Mouse (Mus musculus): ENCODE data around the gene Kcnk16.
"Not testable (repeated sequence)": the region's sequence is repeated elsewhere in the genome, so short reads cannot be mapped to it uniquely, and the experiment has no call there.

Kcnk16 gene

GRCm38 (mm10) chr14:20269082-20269809 is at the start of gene Kcnk16:
Gene Kcnk16 (minus strand): TSS chr14:20269199.
- DNase-seq (ENCODE audit: low spot score), result no peak

GRCm38 (mm10) chr14:20315137-20315536 is 46.1 kb upstream of the Kcnk16 start:
- no peak for DNase-seq (ENCODE audit: low spot score)

DNA sequence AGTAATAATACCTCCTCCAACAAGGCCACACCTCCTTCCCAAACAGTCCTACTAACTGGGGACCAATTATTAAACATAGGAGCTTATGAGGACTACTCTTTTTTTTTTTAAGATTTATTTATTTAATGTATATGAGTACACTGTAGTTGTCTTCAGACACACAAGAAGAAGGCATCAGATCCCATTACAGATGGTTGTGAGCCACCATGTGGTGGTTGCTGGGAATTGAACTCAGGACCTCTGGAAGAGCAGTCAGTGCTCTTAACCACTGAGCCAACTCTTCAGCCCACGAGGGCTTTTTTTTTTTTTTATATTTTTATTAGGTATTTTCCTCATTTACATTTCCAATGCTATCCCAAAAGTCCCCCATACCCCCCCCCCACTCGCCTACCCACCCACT is 36.1 kb upstream of the Kcnk16 start:
- DNase-seq (ENCODE audit: low spot score), result not testable (repeated sequence)

DNA sequence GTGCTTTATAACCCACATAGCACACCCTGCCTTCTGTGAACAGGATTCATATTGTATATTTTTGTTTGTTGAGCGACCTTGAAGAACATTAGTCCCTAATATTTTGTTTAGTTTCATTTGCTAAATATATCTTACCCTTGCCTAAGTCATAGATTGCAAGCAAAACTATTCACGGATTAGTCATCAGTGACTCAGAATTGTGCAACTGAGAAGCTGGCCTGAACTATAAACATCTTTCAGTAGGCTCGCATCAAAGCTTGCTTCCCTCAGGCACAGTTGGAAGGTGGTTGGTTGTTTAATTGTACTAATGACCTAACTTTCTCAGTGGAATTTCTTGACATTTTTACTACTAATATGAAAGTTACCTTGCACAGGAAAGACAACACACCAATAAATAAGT is 29.1 kb upstream of the Kcnk16 start:
- DNase-seq (ENCODE audit: low spot score), result no peak

- DNase-seq (ENCODE audit: low spot score), result no peak
Observed at GRCm38 (mm10) chr14:20297616-20298015, 28.6 kb upstream of the Kcnk16 start.

DNA sequence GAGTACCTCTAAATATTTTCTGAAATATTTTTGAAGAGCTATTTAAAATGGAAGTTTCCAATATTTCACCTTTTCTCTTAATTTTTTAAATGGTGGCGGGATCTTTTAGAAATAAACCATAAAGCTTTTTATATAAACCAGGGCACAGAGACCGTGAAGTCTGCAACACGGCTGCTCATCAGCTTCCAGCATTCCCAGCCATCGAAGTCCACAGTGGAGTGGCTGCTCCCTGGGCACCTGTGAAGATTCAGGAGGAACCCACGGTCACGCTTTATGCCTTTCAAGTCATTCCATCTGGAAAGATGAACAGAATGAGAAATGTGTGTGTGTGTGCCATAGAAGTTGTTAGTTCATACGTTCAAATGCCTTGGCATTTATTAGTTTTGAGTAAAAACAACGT is 25.9 kb upstream of the Kcnk16 start:
- no peak for DNase-seq (ENCODE audit: low spot score)

DNA sequence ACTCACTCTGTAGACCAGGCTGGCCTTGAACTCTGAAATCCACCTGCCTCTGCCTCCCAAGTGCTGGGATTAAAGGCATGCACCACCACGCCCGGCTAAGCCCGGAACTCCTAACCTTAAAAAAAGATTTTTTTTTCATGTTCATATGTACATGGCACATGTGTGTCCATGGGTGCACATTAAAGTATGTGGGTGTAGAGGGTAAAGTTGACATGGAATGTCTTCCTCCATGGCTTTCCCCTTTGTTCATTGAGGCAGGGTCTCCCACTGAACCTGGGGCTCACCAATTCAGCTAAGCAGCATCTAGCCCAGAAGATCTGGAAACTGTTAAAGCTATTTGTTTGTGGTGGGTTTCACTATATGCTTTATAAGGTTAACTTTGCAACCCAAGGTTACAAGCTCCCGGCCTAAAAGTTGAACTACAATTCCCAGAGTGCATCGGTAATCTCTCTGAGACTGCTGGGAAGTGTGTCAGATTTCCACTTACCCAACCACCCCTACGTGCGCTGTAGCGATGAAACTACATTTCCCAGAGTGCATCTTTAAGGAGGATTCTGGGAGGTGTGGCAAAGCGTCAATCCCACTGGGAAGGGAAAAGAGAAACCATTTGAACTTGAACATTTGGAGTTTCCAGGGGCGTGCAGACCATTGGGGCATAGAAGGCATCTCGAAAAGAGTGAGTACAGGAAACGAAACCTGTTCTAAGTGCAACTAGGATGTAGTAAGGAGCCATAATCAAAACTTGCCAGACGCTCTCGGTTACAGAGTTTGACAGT is 25.3 kb upstream of the Kcnk16 start, which contains the start of gene Nudt13:
Gene Nudt13, plus strand, starts transcription at position 581 of the 776 bp plus-strand sequence.
- peak; percentile 90 for DNase-seq (ENCODE audit: low spot score)

GRCm38 (mm10) chr14:20291391-20291790 is 22.4 kb upstream of the Kcnk16 start:
- DNase-seq (ENCODE audit: low spot score), result no peak

- peak; percentile 49 for DNase-seq (ENCODE audit: low spot score)
Observed at GRCm38 (mm10) chr14:20268421-20268820, 578 bp downstream of the Kcnk16 start.

GRCm38 (mm10) chr14:20262346-20262745 is 6.7 kb downstream of the Kcnk16 start:
- no peak for DNase-seq (ENCODE audit: low spot score)

- peak; percentile 81 for DNase-seq (ENCODE audit: low spot score)
Observed at GRCm38 (mm10) chr14:20258185-20259113, 10.6 kb downstream of the Kcnk16 start.

GRCm38 (mm10) chr14:20250237-20251171 is 18.5 kb downstream of the Kcnk16 start:
- peak; percentile 38 for DNase-seq (ENCODE audit: low spot score)

GRCm38 (mm10) chr14:20248001-20248400 is 21.0 kb downstream of the Kcnk16 start:
- no peak for DNase-seq (ENCODE audit: low spot score)

GRCm38 (mm10) chr14:20246811-20247266 is 22.2 kb downstream of the Kcnk16 start:
- DNase-seq (ENCODE audit: low spot score), result no peak

DNA sequence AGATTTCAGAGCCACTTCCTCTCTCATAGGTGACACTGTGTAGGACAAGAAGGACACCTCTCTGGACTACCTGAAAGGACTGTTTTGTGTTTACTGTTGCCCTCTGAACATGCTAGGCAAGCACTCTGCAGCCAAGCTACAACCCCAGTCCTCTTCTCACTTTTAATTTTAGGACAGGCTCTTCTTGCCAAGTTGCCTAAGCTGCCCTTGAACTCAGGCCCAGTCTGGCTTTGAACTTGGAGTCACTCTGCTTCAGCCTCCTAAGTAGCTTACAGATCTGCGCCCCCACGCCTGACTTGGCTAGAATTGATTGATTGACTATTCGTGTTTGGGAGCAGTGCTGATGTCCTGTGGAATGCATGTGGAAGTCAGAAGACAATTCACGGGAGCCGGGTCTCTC is 23.1 kb downstream of the Kcnk16 start:
- DNase-seq (ENCODE audit: low spot score), result no peak

DNA sequence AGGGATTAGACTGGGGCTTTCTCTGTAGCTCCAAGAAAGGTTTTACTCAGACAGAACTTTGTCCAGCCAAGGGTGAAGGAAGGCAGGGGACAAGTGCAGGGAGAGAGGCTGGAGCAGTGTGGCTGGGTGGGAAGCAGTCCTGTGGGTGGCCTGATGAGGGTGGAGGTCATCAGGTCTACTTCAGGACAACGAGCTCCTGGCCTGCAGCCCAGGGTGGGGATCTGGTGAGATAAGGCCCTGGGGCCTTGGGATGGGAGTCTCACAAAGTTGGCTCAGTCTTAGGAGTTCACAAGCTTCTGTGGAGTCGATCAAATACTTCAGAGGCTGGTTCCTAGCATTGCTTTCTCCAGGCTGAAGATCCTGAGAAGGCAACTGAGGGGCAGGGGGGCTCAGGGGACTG is 23.7 kb downstream of the Kcnk16 start:
- no peak for DNase-seq (ENCODE audit: low spot score)

GRCm38 (mm10) chr14:20243158-20243557 is 25.8 kb downstream of the Kcnk16 start:
- no peak for DNase-seq (ENCODE audit: low spot score)

- no peak for DNase-seq (ENCODE audit: low spot score)
Observed at GRCm38 (mm10) chr14:20242454-20242853, 26.5 kb downstream of the Kcnk16 start.

DNA sequence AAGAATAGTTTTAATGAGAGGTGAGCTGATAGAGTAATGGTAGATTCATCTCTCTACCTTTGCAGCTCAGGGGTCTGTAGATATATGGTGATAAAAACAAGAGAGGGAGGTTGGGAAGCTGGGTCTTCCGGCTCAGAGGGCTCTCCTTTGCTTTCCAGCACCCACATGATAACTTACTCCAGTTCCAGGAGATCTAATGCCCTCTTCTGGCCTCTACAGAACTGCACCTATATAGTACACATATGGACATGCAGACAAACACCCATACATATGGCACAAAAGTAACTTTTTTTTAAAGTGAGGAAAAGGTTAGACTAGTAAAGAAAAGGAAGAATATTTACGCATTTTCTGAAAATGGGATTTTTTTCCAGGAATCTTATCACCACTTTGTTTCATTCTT is 34.6 kb downstream of the Kcnk16 start:
- no peak for DNase-seq (ENCODE audit: low spot score)

- DNase-seq (ENCODE audit: low spot score), result no peak
Observed at GRCm38 (mm10) chr14:20233016-20233980, 35.7 kb downstream of the Kcnk16 start.

Measured in layer of hippocampus, adult 11-12 months (tissue).